Mouse (Mus musculus) regulatory T cell (primary cell): ENCODE data around the gene Zfp275.
"Not testable (repeated sequence)": the region's sequence is repeated elsewhere in the genome, so short reads cannot be mapped to it uniquely, and the experiment has no call there.

Source experiments
- in situ Hi-C: fragments of 300-600 bp; cut with MboI, MseI; formaldehyde crosslinking; loops from one replicate; pipeline ENCODE4 v1.15.1; 2025; ENCODE audit warnings: high pct_unique_total_duplicates

Gene Zfp275

GRCm38 (mm10) chrX:73342483-73342895, at the start of gene Zfp275:
Gene Zfp275 (plus strand): TSS chrX:73342621.
- in situ Hi-C loops = no loop called here

- in situ Hi-C loops = not testable (repeated sequence)
Measured at GRCm38 (mm10) chrX:73292876-73293275, 49.5 kb upstream of the Zfp275 start, which contains the start of the genes Xlr5a and Xlr5c. Gene Xlr5a (minus strand): TSS chrX:73292976. Gene Xlr5c (minus strand): TSS chrX:73292976.

GRCm38 (mm10) chrX:73295745-73296144, 46.7 kb upstream of the Zfp275 start:
- in situ Hi-C loops = loop anchor here (5.0 kb wide), 1 partner anchor 168 kb away; no protein-coding TSS in a partner anchor

- in situ Hi-C loops = no loop called here
Measured at GRCm38 (mm10) chrX:73312522-73312921, 29.9 kb upstream of the Zfp275 start.

- in situ Hi-C loops = no loop called here
Measured at GRCm38 (mm10) chrX:73321029-73321428, 21.4 kb upstream of the Zfp275 start.

- in situ Hi-C loops = no loop called here
Measured at GRCm38 (mm10) chrX:73327215-73327614, 15.2 kb upstream of the Zfp275 start.

DNA sequence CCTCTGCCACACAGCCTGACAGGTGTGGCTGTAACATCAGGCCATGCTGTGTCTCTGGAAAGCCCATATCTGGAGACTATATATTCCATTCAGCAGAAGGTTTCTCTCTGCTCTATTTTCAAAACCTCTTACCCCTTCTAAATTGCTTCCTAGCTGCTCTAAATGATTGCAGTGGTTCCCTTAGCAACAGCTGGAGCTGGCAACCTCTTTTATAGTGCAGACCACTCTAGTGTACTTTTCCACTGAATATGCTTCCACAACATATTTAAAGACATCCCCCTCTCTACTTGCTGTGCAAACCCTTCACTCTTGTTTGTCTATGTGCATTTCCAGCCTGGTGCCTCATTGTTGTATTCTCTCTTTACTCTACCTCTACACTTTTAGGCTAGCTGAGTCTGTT, 8.9 kb upstream of the Zfp275 start:
- in situ Hi-C loops = no loop called here

GRCm38 (mm10) chrX:73336740-73337139, 5.7 kb upstream of the Zfp275 start, which contains the start of gene Gm45015:
Gene Gm45015 (minus strand): TSS chrX:73336840.
- in situ Hi-C loops = no loop called here

- in situ Hi-C loops = no loop called here
Measured at GRCm38 (mm10) chrX:73341473-73341872, 948 bp upstream of the Zfp275 start.

DNA sequence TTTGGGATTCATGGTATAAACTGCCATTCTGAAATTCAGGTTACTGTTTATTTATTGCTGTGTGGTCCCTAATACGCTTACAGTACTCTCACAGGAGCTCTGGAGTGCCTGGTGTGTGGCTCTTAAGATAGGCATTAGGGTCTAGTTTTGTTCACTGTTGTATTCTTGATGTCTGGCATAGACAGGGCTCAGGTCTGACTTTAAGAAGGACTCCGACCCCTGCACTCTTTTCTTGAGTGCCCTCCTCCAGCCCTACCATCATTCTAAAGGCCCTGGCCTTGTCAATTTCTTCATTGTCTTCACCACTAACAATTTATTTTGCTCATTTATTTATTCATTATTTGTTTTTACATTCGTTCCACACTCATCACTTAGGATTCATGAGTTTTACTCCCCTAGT, 353 bp upstream of the Zfp275 start:
- in situ Hi-C loops = no loop called here

DNA sequence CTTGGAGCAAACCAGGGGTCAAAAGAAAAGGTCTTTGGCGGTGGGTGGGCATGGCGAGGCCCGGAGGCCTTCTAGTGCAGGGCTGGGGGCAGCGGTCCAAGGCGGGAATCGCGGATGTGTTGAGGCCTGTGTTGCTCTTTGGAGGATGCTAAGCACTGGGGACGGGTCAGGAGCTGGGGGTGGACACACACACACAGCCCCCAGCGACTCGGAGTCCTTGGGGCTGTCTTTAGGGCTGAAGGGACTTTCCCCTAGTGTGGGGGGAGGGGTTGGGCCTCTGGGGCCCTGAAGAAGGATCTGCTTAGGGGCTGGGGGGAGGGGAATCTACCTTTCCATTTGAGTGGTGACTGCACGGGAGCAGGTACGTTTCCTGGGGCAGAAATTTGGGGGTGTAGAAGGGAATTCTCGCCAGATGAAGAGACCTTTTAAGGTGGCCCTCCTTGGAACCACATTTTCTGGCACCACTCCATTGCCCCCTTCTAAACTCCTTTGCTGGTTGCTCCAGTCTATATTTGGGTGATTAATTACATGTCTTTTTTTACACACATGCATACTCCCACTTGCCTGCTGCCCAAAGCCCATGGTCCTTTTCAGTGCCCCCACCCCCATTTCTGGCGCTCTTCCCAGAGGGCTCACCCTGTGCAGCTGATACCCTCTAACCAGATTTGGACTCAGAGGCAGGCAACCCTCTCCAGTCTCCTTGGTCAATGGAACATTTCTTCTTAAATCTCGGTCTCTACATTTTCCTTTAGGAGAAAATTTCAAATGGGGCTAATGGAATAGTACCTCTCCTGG, 717 bp downstream of the Zfp275 start:
- in situ Hi-C loops = no loop called here

GRCm38 (mm10) chrX:73343802-73344201, 1.4 kb downstream of the Zfp275 start:
- in situ Hi-C loops = no loop called here

DNA sequence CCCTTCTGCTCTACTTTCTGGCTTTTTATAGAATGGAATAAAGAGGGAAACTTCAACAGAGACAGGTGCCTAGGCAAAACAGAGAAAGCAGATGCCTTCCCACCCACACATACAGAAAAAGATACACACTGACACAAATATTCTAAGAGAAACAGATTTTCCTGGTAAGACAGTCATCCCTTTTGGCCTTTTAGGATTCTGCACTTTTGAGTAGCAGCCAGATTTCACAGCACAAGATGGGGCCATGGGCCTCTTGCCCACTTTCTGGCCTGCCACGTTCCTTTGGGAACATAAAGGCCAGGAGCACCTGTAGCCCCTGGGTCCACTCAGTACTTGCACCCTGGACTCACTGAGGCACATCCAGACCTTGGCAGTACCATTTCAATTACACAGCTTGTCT, 1.9 kb downstream of the Zfp275 start:
- in situ Hi-C loops = no loop called here

- in situ Hi-C loops = no loop called here
Measured at GRCm38 (mm10) chrX:73356163-73356562, 13.7 kb downstream of the Zfp275 start.

DNA sequence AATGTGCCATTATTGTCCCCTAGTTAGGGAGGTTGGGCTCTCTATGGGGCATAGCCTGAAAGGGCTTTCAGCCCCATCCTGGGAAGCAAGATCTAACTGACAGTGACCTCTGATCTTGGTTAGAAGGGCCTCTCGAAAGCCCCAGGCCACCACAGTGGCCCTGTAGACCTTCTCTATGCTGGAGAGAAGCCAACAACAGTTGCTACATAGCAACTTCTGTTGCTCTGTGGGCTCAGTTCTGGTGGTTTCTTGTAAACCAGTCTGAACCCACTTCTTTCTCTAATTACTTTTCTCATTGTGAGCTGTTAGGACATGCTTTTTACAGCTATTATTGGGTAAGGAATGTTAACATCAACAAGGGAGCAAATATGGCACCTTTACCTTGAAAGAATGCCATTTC, 14.3 kb downstream of the Zfp275 start:
- in situ Hi-C loops = no loop called here

GRCm38 (mm10) chrX:73363291-73363690, 20.9 kb downstream of the Zfp275 start:
- in situ Hi-C loops = no loop called here

GRCm38 (mm10) chrX:73384419-73384818, 42.0 kb downstream of the Zfp275 start:
- in situ Hi-C loops = no loop called here

- in situ Hi-C loops = no loop called here
Measured at GRCm38 (mm10) chrX:73384924-73385323, 42.5 kb downstream of the Zfp275 start.

- in situ Hi-C loops = no loop called here
Measured at GRCm38 (mm10) chrX:73391481-73391880, 49.1 kb downstream of the Zfp275 start.

GRCm38 (mm10) chrX:73396446-73396845, 54.0 kb downstream of the Zfp275 start:
- in situ Hi-C loops = loop anchor here (5.0 kb wide), 1 partner anchor 344 kb away; no protein-coding TSS in a partner anchor

- in situ Hi-C loops = loop anchor here (5.0 kb wide), 1 partner anchor 346 kb away; no protein-coding TSS in a partner anchor
Measured at GRCm38 (mm10) chrX:73398636-73399035, 56.2 kb downstream of the Zfp275 start, which contains the start of gene Gm18336. Gene Gm18336 (minus strand): TSS chrX:73398736.

DNA sequence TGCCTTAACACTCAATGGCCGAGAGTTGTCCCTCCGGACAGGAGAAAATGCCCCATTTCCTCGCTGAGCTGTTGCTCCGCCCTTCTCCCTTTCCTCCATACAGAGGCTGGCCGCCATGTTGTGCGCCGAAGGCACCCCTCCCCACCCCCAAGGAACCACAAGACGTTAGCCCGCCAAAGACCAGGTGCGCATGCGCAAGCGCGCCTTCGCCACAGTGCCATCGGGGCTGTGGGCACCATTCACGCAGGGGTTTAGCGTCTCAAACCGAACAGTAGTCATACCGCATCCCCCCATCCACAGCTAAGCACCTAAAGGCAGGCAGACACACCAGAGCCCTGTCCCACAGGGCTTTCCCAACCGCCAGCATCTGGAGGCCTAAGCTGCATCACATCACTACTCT, 58.5 kb downstream of the Zfp275 start:
- in situ Hi-C loops = no loop called here

- in situ Hi-C loops = no loop called here
Measured at GRCm38 (mm10) chrX:73401616-73402015, 59.2 kb downstream of the Zfp275 start.
